Mouse (Mus musculus) embryonic facial prominence, embryonic 15.5 days (tissue): ENCODE measurements around the gene Rpl38. TPM values are rescaled to one million over a fixed set of nuclear protein-coding genes. Genes with fewer than 3 reads are reported as not detected.
"Not testable (repeated sequence)": the region's sequence is repeated elsewhere in the genome, so short reads cannot be mapped to it uniquely, and the experiment has no call there.

Source experiments
- ATAC-seq: fragments of 200-750 bp; cut with Nextera tagmentation; 2 replicates; pipeline ENCODE4 v1.8.0; 2017; ENCODE audit warnings: low read depth, moderate TSS enrichment; ENCODE audit not compliant: insufficient number of reproducible peaks, low FRiP score, low TSS enrichment
- H3K27ac ChIP-seq: fragments of 300-500 bp; sonication (generic); replicated peaks from 2 replicates; pipeline ENCODE4 v1.5.1; 2015; ENCODE audit warnings: mild to moderate bottlenecking, inconsistent platforms
- H3K27me3 ChIP-seq: fragments of 300-500 bp; sonication (generic); 2 replicates; pipeline ENCODE4 v1.6.1; 2015; ENCODE audit warnings: inconsistent platforms
- H3K36me3 ChIP-seq: fragments of 300-500 bp; sonication (generic); 2 replicates; pipeline ENCODE4 v1.6.1; 2015; ENCODE audit warnings: mild to moderate bottlenecking, inconsistent platforms
- H3K4me1 ChIP-seq: fragments of 300-500 bp; sonication (generic); 2 replicates; pipeline ENCODE4 v1.6.1; 2015; ENCODE audit warnings: inconsistent platforms
- H3K4me2 ChIP-seq: fragments of 300-500 bp; sonication (generic); replicated peaks from 2 replicates; pipeline ENCODE4 v1.6.1; 2015; ENCODE audit warnings: mild to moderate bottlenecking, inconsistent platforms
- H3K4me3 ChIP-seq: fragments of 300-500 bp; sonication (generic); replicated peaks from 2 replicates; pipeline ENCODE4 v1.5.1; 2015; ENCODE audit warnings: mild to moderate bottlenecking, inconsistent platforms
- H3K9ac ChIP-seq: fragments of 300-500 bp; sonication (generic); 2 replicates; pipeline ENCODE4 v1.6.1; 2015; ENCODE audit warnings: inconsistent platforms
- H3K9me3 ChIP-seq: fragments of 300-500 bp; sonication (generic); replicated peaks from 2 replicates; pipeline ENCODE4 v1.6.1; 2016; ENCODE audit warnings: inconsistent platforms
- WGBS: fragments of 180-500 bp; shearing (Covaris S2); methylation state at CpG from one replicate; pipeline ENCODE4 v1.1.7; 2015; 5-methylcytosine and 5-hydroxymethylcytosine counted together
- polyA plus RNA-seq: library from polyadenylated mRNA; unstranded; fragments of >200 nt; fragmentation: Nextera tagmentation; extraction: Ambion mirVana; gene quantifications from 2 replicates; pipeline ENCODE4 v1.2.1, GENCODE M21; 2015

The Rpl38 gene
- polyA plus RNA-seq, 1 experiment from 2014 or later, result 1,020 TPM

- Histone ChIP-seq H3K9ac (no peak overlapping the region), H3K4me3 (no peak overlapping the region), H3K4me2 (no peak overlapping the region), H3K27ac (no peak overlapping the region), H3K27me3 (peaks cover 2% of the 10 kb centered on the region; the same call in 1 of the 2 replicates), H3K36me3 (no peaks in the 10 kb centered on the region), H3K4me1 (no peaks in the 10 kb centered on the region), H3K9me3 (no peaks in the 10 kb centered on the region)
- 35% methylated on average over 24 of the region's 27 CpGs for WGBS
- ATAC-seq, result no peak
Measured at GRCm38 (mm10) chr11:114656994-114657644, 11.2 kb upstream of the Rpl38 start.

GRCm38 (mm10) chr11:114657737-114658136 is 10.6 kb upstream of the Rpl38 start:
- H3K9me3 ChIP-seq, result no peaks in the 10 kb centered on the region
- no peak for ATAC-seq
- H3K9ac ChIP-seq, result no peak overlapping the region
- no peak overlapping the region for H3K4me3 ChIP-seq
- no peak overlapping the region for H3K4me2 ChIP-seq
- no peaks in the 10 kb centered on the region for H3K4me1 ChIP-seq
- no peaks in the 10 kb centered on the region for H3K36me3 ChIP-seq
- peaks cover 2% of the 10 kb centered on the region; the same call in 1 of the 2 replicates for H3K27me3 ChIP-seq
- no peak overlapping the region for H3K27ac ChIP-seq
- 22% methylated on average over 7 of the region's 7 CpGs for WGBS

GRCm38 (mm10) chr11:114662161-114662560 is 6.2 kb upstream of the Rpl38 start:
- Histone ChIP-seq H3K4me1 (no peaks in the 10 kb centered on the region), H3K4me2 (no peak overlapping the region), H3K27me3 (no peaks in the 10 kb centered on the region), H3K9me3 (no peaks in the 10 kb centered on the region), H3K9ac (no peak overlapping the region), H3K36me3 (no peaks in the 10 kb centered on the region), H3K27ac (no peak overlapping the region), H3K4me3 (no peak overlapping the region)
- WGBS, result 85% methylated on average over 14 of the region's 14 CpGs
- no peak for ATAC-seq

GRCm38 (mm10) chr11:114662746-114663362 is 5.5 kb upstream of the Rpl38 start:
- 24% methylated on average over 6 of the region's 6 CpGs for WGBS
- Histone ChIP-seq H3K4me3 (no peak overlapping the region), H3K9ac (no peak overlapping the region), H3K9me3 (no peaks in the 10 kb centered on the region), H3K36me3 (no peaks in the 10 kb centered on the region), H3K27ac (no peak overlapping the region), H3K4me2 (no peak overlapping the region), H3K4me1 (no peaks in the 10 kb centered on the region), H3K27me3 (no peaks in the 10 kb centered on the region)
- peak; percentile 57; the same call in 1 of the 2 replicates for ATAC-seq

- Histone ChIP-seq H3K27ac (no peak overlapping the region), H3K27me3 (no peaks in the 10 kb centered on the region), H3K9me3 (no peaks in the 10 kb centered on the region), H3K9ac (no peak overlapping the region), H3K4me2 (no peak overlapping the region), H3K36me3 (no peaks in the 10 kb centered on the region), H3K4me1 (no peaks in the 10 kb centered on the region), H3K4me3 (no peak overlapping the region)
- 70% methylated on average over 7 of the region's 7 CpGs for WGBS
- ATAC-seq, result no peak
Measured at GRCm38 (mm10) chr11:114664164-114664563, 4.2 kb upstream of the Rpl38 start.

GRCm38 (mm10) chr11:114665463-114665862 is 2.9 kb upstream of the Rpl38 start:
- H3K27ac ChIP-seq, result no peak overlapping the region
- no peak for ATAC-seq
- H3K36me3 ChIP-seq, result peaks cover 5% of the 10 kb centered on the region
- H3K4me3 ChIP-seq, result no peak overlapping the region
- WGBS, result 72% methylated on average over 2 of the region's 2 CpGs
- H3K27me3 ChIP-seq, result no peaks in the 10 kb centered on the region
- no peak overlapping the region for H3K4me2 ChIP-seq
- no peaks in the 10 kb centered on the region for H3K9me3 ChIP-seq
- no peak overlapping the region for H3K9ac ChIP-seq
- peaks cover 12% of the 10 kb centered on the region for H3K4me1 ChIP-seq

- no peak overlapping the region for H3K9ac ChIP-seq
- H3K4me2 ChIP-seq, result no peak overlapping the region
- no peak overlapping the region for H3K27ac ChIP-seq
- H3K9me3 ChIP-seq, result no peaks in the 10 kb centered on the region
- H3K4me3 ChIP-seq, result no peak overlapping the region
- no peak for ATAC-seq
- H3K27me3 ChIP-seq, result no peaks in the 10 kb centered on the region
- peaks cover 17% of the 10 kb centered on the region for H3K36me3 ChIP-seq
- WGBS, result 6% methylated on average over 13 of the region's 13 CpGs
- H3K4me1 ChIP-seq, result peaks cover 16% of the 10 kb centered on the region
Measured at GRCm38 (mm10) chr11:114666786-114667185, 1.5 kb upstream of the Rpl38 start.

- Histone ChIP-seq H3K27me3 (no peaks in the 10 kb centered on the region), H3K9ac (no peak overlapping the region), H3K27ac (no peak overlapping the region), H3K9me3 (no peaks in the 10 kb centered on the region), H3K4me1 (peaks cover 16% of the 10 kb centered on the region), H3K4me2 (no peak overlapping the region), H3K36me3 (peaks cover 23% of the 10 kb centered on the region), H3K4me3 (no peak overlapping the region)
- ATAC-seq, result no peak
- 43% methylated on average over 17 of the region's 18 CpGs for WGBS
Measured at GRCm38 (mm10) chr11:114667236-114667931, 940 bp upstream of the Rpl38 start.

- Histone ChIP-seq H3K36me3 (peaks cover 28% of the 10 kb centered on the region), H3K4me1 (peaks cover 19% of the 10 kb centered on the region)
- ATAC-seq, H3K27me3 ChIP-seq, H3K4me2 ChIP-seq, H3K4me3 ChIP-seq, H3K9ac ChIP-seq, H3K27ac ChIP-seq, H3K9me3 ChIP-seq: not testable (repeated sequence)
- 23% methylated on average over 11 of the region's 11 CpGs for WGBS
Measured at GRCm38 (mm10) chr11:114667932-114668285, 415 bp upstream of the Rpl38 start.

GRCm38 (mm10) chr11:114668741-114669623 is 658 bp downstream of the Rpl38 start:
- ATAC-seq, result peak; percentile 70
- Histone ChIP-seq H3K9me3 (no peaks in the 10 kb centered on the region), H3K27me3 (no peaks in the 10 kb centered on the region), H3K27ac (peak overlapping the region; percentile 95), H3K4me1 (peaks cover 26% of the 10 kb centered on the region), H3K4me2 (peak overlapping the region; percentile 82), H3K36me3 (peaks cover 38% of the 10 kb centered on the region), H3K4me3 (peak overlapping the region; percentile 96), H3K9ac (peak overlapping the region; percentile 92)
- under 1% methylated on average over 60 of the region's 60 CpGs for WGBS

GRCm38 (mm10) chr11:114669651-114670168 is 1.4 kb downstream of the Rpl38 start:
- WGBS, result 9% methylated on average over 12 of the region's 12 CpGs
- Histone ChIP-seq H3K4me3 (peak overlapping the region; percentile 96), H3K27me3 (no peaks in the 10 kb centered on the region), H3K9me3 (no peaks in the 10 kb centered on the region), H3K27ac (peak overlapping the region; percentile 95), H3K9ac (peak overlapping the region; percentile 92), H3K4me2 (peak overlapping the region; percentile 82), H3K36me3 (peaks cover 38% of the 10 kb centered on the region), H3K4me1 (peaks cover 26% of the 10 kb centered on the region)
- ATAC-seq, result no peak
